Mouse (Mus musculus) adrenal gland, adult 10 weeks (tissue): Measurements from ENCODE around the gene Tmem51. TPM values are rescaled to one million over a fixed set of nuclear protein-coding genes. Genes with fewer than 3 reads are reported as not detected.

ENCODE experiments used
- polyA plus RNA-seq: library from polyadenylated mRNA; stranded (reverse); fragments of 350-450 nt; fragmentation: Illumina TruSeq; extraction: RNeasy Lipid Tissue Mini Kit (QIAGEN cat#74804); gene quantifications from one replicate; pipeline ENCODE4 v1.2.3, GENCODE M21; 2014; ENCODE audit warnings: low read depth, low replicate concordance

The Tmem51 gene
- polyA plus RNA-seq = not detected

DNA sequence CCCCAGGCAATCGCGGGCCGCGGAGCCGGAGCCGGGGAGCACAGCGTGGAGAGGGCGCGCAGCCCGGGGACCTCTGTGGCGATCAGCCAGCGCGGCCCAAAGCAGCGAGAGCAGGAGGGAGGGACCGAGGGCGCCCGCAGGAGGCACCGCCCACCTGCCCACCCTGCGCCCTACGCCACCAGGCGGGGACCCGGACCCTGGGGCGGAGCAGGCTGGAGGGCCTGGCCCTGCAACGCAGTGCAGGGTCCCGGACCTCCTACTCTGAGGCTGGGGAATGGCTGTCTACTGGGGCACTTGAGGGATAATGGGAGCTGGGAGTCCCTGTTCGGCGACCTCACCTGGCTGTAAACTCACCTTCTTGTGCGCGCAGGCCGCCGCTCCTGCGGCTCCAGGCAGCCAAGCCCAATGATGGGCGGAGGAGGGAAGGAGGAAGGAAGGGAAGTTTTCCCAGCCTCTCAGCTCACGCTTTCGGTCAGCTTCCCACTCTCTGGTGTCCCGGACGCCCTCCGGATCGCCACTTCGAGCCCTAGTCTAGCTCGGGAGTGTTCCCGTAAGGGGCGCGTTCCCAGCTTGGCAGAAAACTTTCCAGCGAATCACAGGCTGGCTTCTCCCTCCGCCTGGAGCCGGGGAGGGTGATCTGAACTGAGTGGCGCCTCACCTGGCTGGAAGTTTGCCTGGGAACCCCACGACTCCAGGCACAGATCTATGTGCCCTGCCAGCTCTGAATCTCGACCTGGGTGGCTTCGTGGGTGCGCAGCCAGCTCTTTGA lies at the start of gene Tmem51:
Gene Tmem51, minus strand, starts transcription at position 174 of the 769 bp plus-strand sequence.

DNA sequence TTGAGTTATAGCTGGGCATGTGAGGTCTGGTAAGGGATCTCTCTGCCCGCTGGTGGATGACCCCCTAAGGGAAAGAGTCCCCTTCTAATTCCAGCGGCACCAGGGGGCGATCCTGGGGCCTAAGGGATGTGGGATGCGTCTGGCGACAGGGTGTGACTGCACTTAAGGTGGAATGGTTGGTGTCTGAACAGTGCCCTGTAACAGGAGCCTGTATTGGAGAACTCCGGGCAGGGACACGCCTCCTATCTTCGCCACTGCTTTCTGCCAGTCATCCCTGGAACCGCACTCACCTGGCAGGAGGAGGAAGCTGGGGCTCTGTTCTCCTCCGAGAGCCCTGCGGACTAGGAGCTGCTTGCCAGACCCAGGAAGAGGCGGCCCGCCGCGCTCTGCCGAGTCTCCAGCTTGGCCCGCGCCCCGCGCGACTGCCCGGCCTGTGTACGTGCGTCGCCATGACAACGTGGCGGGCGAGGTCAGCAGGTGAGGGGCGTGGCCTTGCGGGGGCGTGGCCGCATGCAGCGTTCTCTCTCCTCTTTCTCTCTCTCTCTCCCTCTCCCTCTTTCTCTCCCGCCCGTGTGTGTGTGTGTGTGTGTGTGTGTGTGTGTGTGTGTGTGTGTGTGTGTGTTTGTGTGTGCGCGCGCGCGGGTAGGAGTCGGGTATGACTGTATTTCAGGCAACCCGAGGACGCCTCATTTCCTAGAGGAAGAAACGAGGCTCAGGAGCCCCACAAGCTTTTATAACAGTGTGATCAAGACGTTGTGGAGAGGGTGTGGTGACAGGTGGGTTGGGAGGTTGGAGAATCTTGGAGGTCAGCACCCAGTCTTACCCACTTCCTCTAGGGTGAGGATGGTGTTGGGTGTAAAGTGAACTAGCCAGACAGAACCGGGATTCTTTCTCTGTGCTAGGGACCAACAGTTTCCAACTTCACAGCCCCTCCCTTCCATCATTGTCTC lies 69.2 kb downstream of the Tmem51 start, which contains the start of gene Fhad1:
Gene Fhad1, minus strand, starts transcription at position 424 of the 950 bp plus-strand sequence.

Other genes with a start within 250 kb of the Tmem51 start
- gene Ctrc, start 237.9 kb downstream of the Tmem51 start, polyA plus RNA-seq = not detected
- 2.2 TPM for gene Efhd2, start 209.4 kb downstream of the Tmem51 start, polyA plus RNA-seq
- 1.3 TPM for gene Fhad1, start 69.2 kb downstream of the Tmem51 start, polyA plus RNA-seq
- gene Kazn, start 155.1 kb upstream of the Tmem51 start, polyA plus RNA-seq = 18.7 TPM